Mouse (Mus musculus) lung, embryonic 14.5 days (tissue): ENCODE results near the gene Susd6. TPM values are rescaled to one million over a fixed set of nuclear protein-coding genes. Genes with fewer than 3 reads are reported as not detected.

Experiments used
- ATAC-seq: fragments of 200-750 bp; cut with Nextera tagmentation; 2 replicates; pipeline ENCODE4 v1.8.0; 2017; ENCODE audit warnings: mild to moderate bottlenecking, moderate TSS enrichment, moderate library complexity; ENCODE audit not compliant: insufficient read depth
- DNase-seq: peaks from one replicate; pipeline ENCODE4 v3.0.0-alpha.2; 2015
- H3K27ac ChIP-seq: fragments of 300-500 bp; sonication (generic); 2 replicates; pipeline ENCODE4 v1.5.1; 2014; ENCODE audit warnings: low read depth, mild to moderate bottlenecking, moderate library complexity
- H3K27me3 ChIP-seq: fragments of 300-500 bp; sonication (generic); 2 replicates; pipeline ENCODE4 v1.6.1; 2014; ENCODE audit warnings: low read length, control low read depth; ENCODE audit not compliant: insufficient read depth
- H3K36me3 ChIP-seq: fragments of 300-500 bp; sonication (generic); 2 replicates; pipeline ENCODE4 v1.6.1; 2014; ENCODE audit warnings: control low read depth; ENCODE audit not compliant: insufficient read depth
- H3K4me1 ChIP-seq: fragments of 300-500 bp; sonication (generic); 2 replicates; pipeline ENCODE4 v1.6.1; 2014; ENCODE audit warnings: antibody characterized with exemption, control low read depth; ENCODE audit not compliant: insufficient read depth
- H3K4me2 ChIP-seq: fragments of 300-500 bp; sonication (generic); 2 replicates; pipeline ENCODE4 v1.6.1; 2014; ENCODE audit warnings: mild to moderate bottlenecking
- H3K4me3 ChIP-seq: fragments of 300-500 bp; sonication (generic); 2 replicates; pipeline ENCODE4 v1.5.1; 2014; ENCODE audit warnings: low read depth, low read length
- H3K9ac ChIP-seq: fragments of 300-500 bp; sonication (generic); 2 replicates; pipeline ENCODE4 v1.6.1; 2014
- H3K9me3 ChIP-seq: fragments of 300-500 bp; sonication (generic); 2 replicates; pipeline ENCODE4 v1.6.1; 2016; ENCODE audit warnings: low read depth, low read length, control low read depth
- CTCF ChIP-seq: IDR thresholded peaks from 2 replicates; pipeline ENCODE4 v1.5.1; 2016; ENCODE audit warnings: antibody characterized with exemption, low read depth
- WGBS: fragments of 180-500 bp; shearing (Covaris S2); extraction: QIAGEN DNeasy Blood & Tissue Kit; methylation state at CpG from one replicate; pipeline ENCODE4 v1.1.7; 2014; 5-methylcytosine and 5-hydroxymethylcytosine counted together
- polyA plus RNA-seq: library from polyadenylated mRNA; unstranded; fragments of >200 nt; fragmentation: Nextera tagmentation; extraction: Ambion mirVana; gene quantifications from 2 replicates; pipeline ENCODE4 v1.2.1, GENCODE M21; 2014

Susd6 gene
- polyA plus RNA-seq, 1 experiment from 2014 or later, result 20.5 TPM

DNA sequence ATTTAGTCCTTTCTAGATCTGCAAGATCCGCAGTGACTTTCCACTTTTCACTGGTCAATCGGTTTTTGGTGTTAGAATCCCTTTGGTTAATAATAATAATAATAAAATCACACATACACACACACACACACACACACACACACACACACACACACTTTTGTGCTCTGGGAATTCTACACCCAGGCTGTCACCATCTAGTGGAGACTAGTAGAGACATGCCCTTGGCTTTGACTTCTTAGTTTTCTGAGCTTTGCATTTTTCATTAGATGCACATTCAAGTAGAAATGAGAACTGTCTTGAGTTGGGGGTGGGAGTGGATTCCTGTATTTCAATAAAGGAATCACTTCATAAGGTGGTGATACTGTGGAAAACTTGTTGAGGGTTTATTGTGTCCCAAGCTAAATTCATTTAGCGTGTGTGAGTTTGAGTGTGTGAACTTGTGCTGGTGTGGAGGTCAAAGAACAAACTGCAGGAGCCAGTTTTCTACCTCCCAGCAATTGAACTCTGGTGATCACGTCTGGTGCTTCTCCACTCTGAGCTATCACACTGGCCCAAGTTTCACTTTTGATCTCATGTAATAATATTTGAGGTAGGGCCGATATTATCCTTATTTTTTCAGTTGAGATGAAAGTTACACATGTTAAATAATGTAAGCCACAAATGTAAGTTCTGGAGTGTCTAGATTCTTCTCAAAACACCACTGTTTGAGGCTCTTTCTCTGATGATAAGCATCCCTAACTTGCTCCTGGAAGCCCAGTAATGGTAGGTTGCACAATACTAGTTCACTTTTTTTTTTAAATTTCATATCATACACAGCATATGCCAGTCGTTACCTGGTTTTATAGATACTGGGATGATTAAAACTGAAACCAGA, 1.5 kb downstream of the Susd6 start:
- ATAC-seq, result no peak
- H3K27ac ChIP-seq, result peak overlapping the region; percentile 19; the same call in 1 of the 2 replicates
- peak overlapping the region; percentile 92 for H3K4me3 ChIP-seq
- no peaks in the 10 kb centered on the region for H3K36me3 ChIP-seq
- 40% methylated on average over 6 of the region's 6 CpGs for WGBS
- TF ChIP-seq CTCF, result peak; percentile 57
- H3K4me2 ChIP-seq, result peak overlapping the region; percentile 66
- 0 out of 2 replicates have a peak, but pooled peaks cover 6% of the 10 kb centered on the region for H3K4me1 ChIP-seq
- H3K27me3 ChIP-seq, result no peaks in the 10 kb centered on the region
- DNase-seq, result peak; percentile 63
- no peaks in the 10 kb centered on the region for H3K9me3 ChIP-seq
- H3K9ac ChIP-seq, result peak overlapping the region; percentile 87

DNA sequence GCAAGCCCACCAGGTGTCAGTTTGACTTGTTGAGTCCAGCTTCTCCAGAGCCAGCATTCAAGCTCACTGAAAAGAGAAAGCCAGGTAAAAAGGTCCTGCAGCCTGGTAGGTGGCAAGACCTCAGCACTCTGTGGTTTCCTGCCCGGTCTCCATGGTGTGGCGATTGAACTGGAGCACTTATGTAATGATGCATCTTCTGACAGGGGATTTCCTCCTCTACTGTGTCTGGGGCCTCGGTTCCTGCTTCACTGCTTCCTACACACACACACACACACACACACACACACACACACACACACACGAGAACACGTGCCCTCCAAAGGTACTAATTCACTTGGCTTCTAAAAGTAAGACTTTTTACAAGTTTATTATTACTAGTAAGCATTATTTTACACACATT, 2.6 kb downstream of the Susd6 start:
- Histone ChIP-seq H3K9me3 (no peaks in the 10 kb centered on the region), H3K27ac (no peak overlapping the region), H3K4me2 (peak overlapping the region; percentile 66; the same call in 1 of the 2 replicates), H3K9ac (no peak overlapping the region; the same call in 1 of the 2 replicates), H3K4me3 (no peak overlapping the region), H3K4me1 (0 out of 2 replicates have a peak, but pooled peaks cover 6% of the 10 kb centered on the region), H3K36me3 (no peaks in the 10 kb centered on the region), H3K27me3 (no peaks in the 10 kb centered on the region)
- 64% methylated on average over 5 of the region's 5 CpGs for WGBS
- TF ChIP-seq CTCF, result no peak
- DNase-seq, result no peak
- no peak for ATAC-seq

DNA sequence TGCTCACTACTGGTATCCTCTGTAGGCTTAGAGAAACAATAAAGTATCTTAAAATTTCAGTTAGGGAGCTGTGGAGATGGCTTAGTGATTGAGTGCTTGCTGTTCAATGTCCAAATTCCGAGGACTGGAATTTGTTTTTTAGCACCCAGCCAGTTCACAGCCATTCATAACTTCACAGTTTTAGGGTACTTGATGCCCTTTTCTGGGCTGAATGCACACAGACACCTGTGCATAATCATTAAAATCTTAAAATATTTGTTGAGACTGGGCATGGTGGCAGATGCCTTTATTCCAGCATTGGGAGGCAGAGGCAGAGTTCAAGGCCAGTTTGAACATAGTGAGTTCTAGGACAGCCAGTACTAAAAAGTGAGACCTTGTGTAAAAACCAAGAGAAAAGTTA, 3.2 kb downstream of the Susd6 start:
- H3K4me1 ChIP-seq, result 0 out of 2 replicates have a peak, but pooled peaks cover 6% of the 10 kb centered on the region
- no peak overlapping the region for H3K9ac ChIP-seq
- TF ChIP-seq CTCF, result no peak
- H3K4me3 ChIP-seq, result no peak overlapping the region
- H3K27ac ChIP-seq, result no peak overlapping the region
- H3K27me3 ChIP-seq, result no peaks in the 10 kb centered on the region
- no peaks in the 10 kb centered on the region for H3K9me3 ChIP-seq
- no peak for DNase-seq
- no peaks in the 10 kb centered on the region for H3K36me3 ChIP-seq
- 67% methylated on average over 1 of the region's 1 CpGs for WGBS
- no peak for ATAC-seq
- no peak overlapping the region for H3K4me2 ChIP-seq

DNA sequence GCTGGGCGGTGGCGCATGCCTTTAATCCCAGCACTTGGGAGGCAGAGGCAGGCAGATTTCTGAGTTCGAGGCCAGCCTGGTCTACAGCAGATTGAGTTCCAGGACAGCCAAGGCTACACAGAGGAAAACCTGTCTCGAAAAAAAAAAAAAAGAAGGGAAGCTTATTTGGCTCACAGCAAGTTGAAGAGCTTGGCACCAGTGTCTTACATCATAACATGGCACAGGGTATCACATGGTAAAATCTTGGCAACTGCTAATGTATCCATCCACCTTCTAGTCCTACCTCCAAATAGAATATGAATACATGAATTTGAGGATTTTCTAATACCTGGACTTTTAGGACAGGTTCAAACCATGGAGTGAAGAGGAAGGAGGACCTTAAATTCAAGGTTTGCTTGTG, 4.2 kb downstream of the Susd6 start:
- TF ChIP-seq CTCF, result no peak
- H3K4me2 ChIP-seq, result no peak overlapping the region
- 0 out of 2 replicates have a peak, but pooled peaks cover 6% of the 10 kb centered on the region for H3K4me1 ChIP-seq
- H3K9ac ChIP-seq, result no peak overlapping the region
- WGBS, result 94% methylated on average over 4 of the region's 4 CpGs
- H3K4me3 ChIP-seq, result no peak overlapping the region
- DNase-seq (no peak), ATAC-seq (no peak)
- no peaks in the 10 kb centered on the region for H3K9me3 ChIP-seq
- no peaks in the 10 kb centered on the region for H3K27me3 ChIP-seq
- no peaks in the 10 kb centered on the region for H3K36me3 ChIP-seq
- H3K27ac ChIP-seq, result no peak overlapping the region

DNA sequence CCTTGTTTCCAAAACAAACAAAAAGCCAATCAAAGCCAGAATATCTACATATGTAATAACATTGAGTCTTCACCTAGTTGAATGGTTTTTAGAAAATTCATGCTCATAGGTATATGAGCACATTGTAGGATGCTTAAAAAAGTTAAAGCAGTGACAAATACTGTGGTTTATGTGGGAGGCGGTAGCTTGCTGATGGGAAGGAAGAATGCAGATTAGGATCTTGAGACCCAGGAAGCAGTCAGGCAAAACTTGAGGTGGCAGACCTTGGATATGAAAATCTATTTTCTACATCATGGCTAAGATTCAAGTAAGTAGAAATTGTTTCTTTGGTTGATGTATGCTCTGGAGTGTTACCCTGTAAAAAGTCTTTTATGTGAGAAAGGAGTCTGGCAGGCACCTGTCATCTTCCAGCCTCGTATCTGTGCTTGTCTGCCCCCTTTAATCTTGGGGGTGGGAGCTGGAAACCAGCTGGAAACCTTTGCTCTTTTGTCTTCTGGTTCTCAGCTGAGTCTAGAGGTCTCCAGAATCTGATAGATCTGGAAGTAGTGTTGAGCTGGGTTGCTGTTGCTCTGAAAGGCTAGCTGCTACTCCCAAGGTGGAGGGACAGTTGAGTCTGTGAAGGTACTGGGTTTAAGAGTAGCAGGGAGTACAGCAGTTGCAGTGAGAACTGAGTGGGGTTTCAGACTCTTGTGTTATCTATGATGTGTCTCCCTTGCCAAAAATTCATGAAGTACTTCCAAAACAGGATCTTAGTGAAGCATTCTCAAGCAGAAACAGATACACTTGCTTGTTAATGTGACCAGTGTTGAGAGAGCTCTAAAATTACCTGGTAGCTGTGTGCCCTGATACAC, 4.8 kb downstream of the Susd6 start:
- Histone ChIP-seq H3K4me1 (0 out of 2 replicates have a peak, but pooled peaks cover 6% of the 10 kb centered on the region), H3K4me3 (no peak overlapping the region), H3K9me3 (no peaks in the 10 kb centered on the region), H3K36me3 (no peaks in the 10 kb centered on the region), H3K27ac (no peak overlapping the region), H3K27me3 (no peaks in the 10 kb centered on the region), H3K9ac (no peak overlapping the region), H3K4me2 (no peak overlapping the region)
- DNase-seq, result no peak
- TF ChIP-seq CTCF, result no peak
- WGBS, result 69% methylated on average over 2 of the region's 2 CpGs
- no peak for ATAC-seq

DNA sequence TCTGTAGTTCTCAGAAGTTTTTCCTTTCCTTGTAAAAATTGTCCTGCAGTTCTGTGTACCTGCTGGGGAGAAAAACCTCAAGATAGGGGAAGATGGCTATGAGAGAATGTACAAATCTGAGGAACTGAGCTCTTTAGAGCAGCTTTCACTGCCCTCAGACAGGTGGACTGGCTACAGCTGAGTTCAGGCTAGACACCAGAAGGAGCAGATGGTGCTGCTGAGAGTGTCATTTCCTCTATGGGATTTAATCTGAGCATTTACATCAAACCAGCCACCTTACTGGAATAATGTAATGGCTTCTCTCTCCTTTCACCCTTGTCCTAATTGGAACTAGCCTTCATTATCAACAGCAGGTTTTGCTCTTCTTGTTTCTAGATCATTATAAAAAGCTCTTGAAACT, 8.0 kb downstream of the Susd6 start:
- no peak for TF ChIP-seq CTCF
- H3K36me3 ChIP-seq, result no peaks in the 10 kb centered on the region
- H3K9ac ChIP-seq, result no peak overlapping the region
- no peak for ATAC-seq
- no peak overlapping the region for H3K4me3 ChIP-seq
- no peak overlapping the region for H3K4me2 ChIP-seq
- no peaks in the 10 kb centered on the region for H3K27me3 ChIP-seq
- no peak for DNase-seq
- H3K27ac ChIP-seq, result no peak overlapping the region
- H3K9me3 ChIP-seq, result no peaks in the 10 kb centered on the region
- no peaks in the 10 kb centered on the region for H3K4me1 ChIP-seq

DNA sequence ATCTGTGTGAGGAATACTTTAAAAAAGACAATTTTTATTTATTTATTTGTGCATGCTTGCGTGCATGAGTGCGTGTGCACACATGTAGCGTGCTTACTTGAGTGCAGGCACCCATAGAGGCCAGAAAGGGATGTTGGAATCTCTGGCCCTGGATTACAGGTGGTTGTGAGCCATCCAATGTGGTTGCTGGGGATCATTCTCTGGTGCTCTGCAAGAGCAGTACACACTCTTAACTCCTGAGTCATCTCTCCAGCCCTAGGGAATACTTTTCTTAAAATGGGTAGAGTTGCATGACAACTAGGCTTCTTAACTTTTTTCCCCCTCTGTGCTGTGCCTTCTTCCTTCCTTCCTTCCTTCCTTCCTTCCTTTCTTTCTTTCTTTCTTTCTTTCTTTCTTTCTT, 9.8 kb downstream of the Susd6 start:
- Histone ChIP-seq H3K4me1 (no peaks in the 10 kb centered on the region), H3K27me3 (no peaks in the 10 kb centered on the region), H3K9ac (no peak overlapping the region), H3K36me3 (no peaks in the 10 kb centered on the region), H3K4me3 (no peak overlapping the region), H3K4me2 (no peak overlapping the region), H3K9me3 (no peaks in the 10 kb centered on the region), H3K27ac (no peak overlapping the region)
- ATAC-seq, result no peak
- 90% methylated on average over 3 of the region's 3 CpGs for WGBS
- TF ChIP-seq CTCF, result no peak
- DNase-seq, result no peak
